ENCODE assay signal across 9 mouse cellular contexts in genomic region chr2:129296086-129296485, GRCm38 (mm10). TPM values are rescaled to one million over a fixed set of nuclear protein-coding genes. Genes with fewer than 3 reads are reported as not detected.
DNase-seq lines count a peak whose midpoint lies in the region; ATAC-seq lines count a peak whose summit lies in the region.
"Had no signal": no experiment of that assay in that cellular context is flagged by ENCODE, and none has a peak within 500 bp of the region (broad histone marks: within the 10 kb centered on the region; RNA-seq: fewer than 3 reads in every experiment).

No protein-coding gene starts in this region.

- peak overlapping the region; percentile 88 for H3K9ac ChIP-seq in liver, embryonic 12.5 days

- peak overlapping the region; percentile 100 for H3K4me3 ChIP-seq in erythroblast, embryonic 14.5 days (replicated peaks)
- H3K4me3 ChIP-seq in forebrain, embryonic 10.5 days = peak overlapping the region; percentile 76
- peak overlapping the region; percentile 83 for H3K4me3 ChIP-seq in liver, embryonic 12.5 days

- peaks cover 17% of the 10 kb centered on the region for H3K27me3 ChIP-seq in erythroblast, embryonic 14.5 days (ENCODE audit: control insufficient read depth)
- H3K27me3 ChIP-seq in forebrain, embryonic 10.5 days (ENCODE audit: poor library complexity, severe bottlenecking) = no peaks in the 10 kb centered on the region
- peaks cover 8% of the 10 kb centered on the region for H3K27me3 ChIP-seq in liver, embryonic 12.5 days (replicated peaks)

- ATAC-seq in erythroblast, adult 5-6 weeks (replicated peaks; ENCODE audit: low FRiP score, poor library complexity, severe bottlenecking) = no peak
- no peak for ATAC-seq in liver, embryonic 12.5 days

- peak overlapping the region; percentile 94 for H3K27ac ChIP-seq in forebrain, embryonic 10.5 days
- H3K27ac ChIP-seq in liver, embryonic 12.5 days = peak overlapping the region; percentile 95

- WGBS in forebrain, embryonic 10.5 days = 73% methylated on average over 5 of the region's 5 CpGs
- 62% methylated on average over 5 of the region's 5 CpGs for whole genome bisulfite sequencing in liver, embryonic 12.5 days (ENCODE audit: insufficient replicate concordance)

- H3K4me2 ChIP-seq in liver, embryonic 12.5 days = peak overlapping the region; percentile 78

- no peaks in the 10 kb centered on the region for H3K9me3 ChIP-seq in erythroblast, embryonic 14.5 days (ENCODE audit: control insufficient read depth, low read length)
- no peaks in the 10 kb centered on the region for H3K9me3 ChIP-seq in forebrain, embryonic 10.5 days
- no peaks in the 10 kb centered on the region for H3K9me3 ChIP-seq in liver, embryonic 12.5 days (replicated peaks)

- peaks cover 28% of the 10 kb centered on the region for H3K36me3 ChIP-seq in erythroblast, embryonic 14.5 days (ENCODE audit: control insufficient read depth)
- H3K36me3 ChIP-seq in forebrain, embryonic 10.5 days (replicated peaks) = peaks cover 25% of the 10 kb centered on the region
- H3K36me3 ChIP-seq in liver, embryonic 12.5 days = peaks cover 21% of the 10 kb centered on the region

- peak; percentile 15 for DNase-seq in 3T3-L1 (ENCODE audit: low read depth, low spot score)
- DNase-seq in forebrain, embryonic 10.5 days (ENCODE audit: extremely low spot score, low spot score) = no peak
- DNase-seq in right cerebral cortex, postnatal 10 days (ENCODE audit: low spot score in 2 of 2) = no peak
- DNase-seq in right cerebral cortex, postnatal 14 days = no peak
- no peak for DNase-seq in cerebellum, adult 18-20 months
- DNase-seq: cerebellum, adult 11 months had no signal

- H3K4me1 ChIP-seq in erythroblast, embryonic 14.5 days (ENCODE audit: control insufficient read depth) = peaks cover 33% of the 10 kb centered on the region
- peaks cover 26% of the 10 kb centered on the region for H3K4me1 ChIP-seq in forebrain, embryonic 10.5 days
- peaks cover 29% of the 10 kb centered on the region for H3K4me1 ChIP-seq in liver, embryonic 12.5 days

RNA-seq across cellular contexts. Expression of gene Ckap2l, which starts 0.9 kb away (rescaled TPM):
- polyA plus RNA-seq in erythroblast, embryonic 14.5 days (2012) = 3.9 and 5.0 TPM in 2 replicates
- total RNA-seq in erythroblast, adult 5-6 weeks (2015; ENCODE audit: low replicate concordance) = 47.4 and 54.4 TPM in 2 replicates
- total RNA-seq in erythroblast, adult 5-6 weeks (2017; ENCODE audit: low replicate concordance) = 23.1 and 26.3 TPM in 2 replicates
- polyA plus RNA-seq in forebrain, embryonic 10.5 days (2016; fragmentation: Nextera tagmentation; extraction: Ambion mirVana) = 65.8 and 69.1 TPM in 2 replicates
- polyA plus RNA-seq in liver, embryonic 12.5 days (2016; fragmentation: Nextera tagmentation; extraction: Ambion mirVana) = 31.6 and 36.3 TPM in 2 replicates

RNA-seq across cellular contexts. Expression of gene Il1a, which starts 13.7 kb away (rescaled TPM):
- 0.02 TPM in 1 of 2 replicates, not detected in the other for polyA plus RNA-seq in erythroblast, embryonic 14.5 days (2012)
- total RNA-seq in erythroblast, adult 5-6 weeks (2015; ENCODE audit: low replicate concordance) = 0.42 TPM in 1 of 2 replicates, not detected in the other
- total RNA-seq in erythroblast, adult 5-6 weeks (2017; ENCODE audit: low replicate concordance) = 0.42 and 2.1 TPM in 2 replicates
- polyA plus RNA-seq in forebrain, embryonic 10.5 days (2016; fragmentation: Nextera tagmentation; extraction: Ambion mirVana) = not detected in 2 replicates
- polyA plus RNA-seq in liver, embryonic 12.5 days (2016; fragmentation: Nextera tagmentation; extraction: Ambion mirVana) = 2.8 and 3.7 TPM in 2 replicates
